8 mouse cellular contexts compared by ENCODE assay signal in genomic region chr8:35068228-35068627, GRCm38 (mm10).
"Had no signal": no experiment of that assay in that cellular context is flagged by ENCODE, and none has a peak within 500 bp of the region (broad histone marks: within the 10 kb centered on the region; RNA-seq: fewer than 3 reads in every experiment).

No protein-coding gene starts in this region.

- ATAC-seq: intestine, embryonic 15.5 days; liver, embryonic 12.5 days; midbrain, embryonic 16.5 days had no signal

- DNase-seq: kidney, adult 18-20 months; kidney, postnatal 14 days; right cerebral cortex, adult 18-20 months; spleen, adult 18-20 months; thymus, postnatal 36 days had no signal
